Mouse (Mus musculus) forebrain, embryonic 14.5 days (tissue): ENCODE results near the gene Gnpat. TPM values are rescaled to one million over a fixed set of nuclear protein-coding genes. Genes with fewer than 3 reads are reported as not detected.

Experiments used
- ATAC-seq: fragments of 200-750 bp; cut with Nextera tagmentation; 2 replicates; pipeline ENCODE4 v1.8.0; 2017; ENCODE audit warnings: mild to moderate bottlenecking, moderate library complexity
- DNase-seq: peaks from one replicate; pipeline ENCODE4 v3.0.0-alpha.2; 2015; ENCODE audit warnings: low spot score
- H3K27ac ChIP-seq: fragments of 300-500 bp; sonication (generic); 2 replicates; pipeline ENCODE4 v1.5.1; 2014; ENCODE audit warnings: low read depth, mild to moderate bottlenecking, control low read depth, low read length, moderate library complexity
- H3K27me3 ChIP-seq: fragments of 300-500 bp; sonication (generic); replicated peaks from 2 replicates; pipeline ENCODE4 v1.6.1; 2014; ENCODE audit warnings: low read length, control low read depth, mixed read lengths; ENCODE audit not compliant: control insufficient read depth, insufficient read depth
- H3K36me3 ChIP-seq: fragments of 300-500 bp; sonication (generic); 2 replicates; pipeline ENCODE4 v1.6.1; 2014; ENCODE audit warnings: low read length, control low read depth; ENCODE audit not compliant: control insufficient read depth, insufficient read depth
- H3K4me1 ChIP-seq: fragments of 300-500 bp; sonication (generic); 2 replicates; pipeline ENCODE4 v1.6.1; 2014; ENCODE audit warnings: antibody characterized with exemption, low read length, control low read depth; ENCODE audit not compliant: control insufficient read depth, insufficient read depth
- H3K4me2 ChIP-seq: fragments of 300-500 bp; sonication (generic); 2 replicates; pipeline ENCODE4 v1.6.1; 2014; ENCODE audit warnings: mild to moderate bottlenecking, control low read depth, low read length
- H3K4me3 ChIP-seq: fragments of 300-500 bp; sonication (generic); 2 replicates; pipeline ENCODE4 v1.5.1; 2014; ENCODE audit warnings: low read depth, low read length, control low read depth
- H3K9ac ChIP-seq: fragments of 300-500 bp; sonication (generic); 2 replicates; pipeline ENCODE4 v1.6.1; 2014; ENCODE audit warnings: mild to moderate bottlenecking, low read length, control low read depth, moderate library complexity
- H3K9me3 ChIP-seq: fragments of 300-500 bp; sonication (generic); replicated peaks from 2 replicates; pipeline ENCODE4 v1.6.1; 2016; ENCODE audit warnings: low read length, control low read depth, mixed read lengths; ENCODE audit not compliant: control insufficient read depth
- WGBS: fragments of 180-500 bp; shearing (Covaris S2); extraction: QIAGEN DNeasy Blood & Tissue Kit; methylation state at CpG from one replicate; pipeline ENCODE4 v1.1.7; 2014; 5-methylcytosine and 5-hydroxymethylcytosine counted together
- polyA plus RNA-seq: library from polyadenylated mRNA; unstranded; fragments of >200 nt; fragmentation: Nextera tagmentation; extraction: Ambion mirVana; gene quantifications from 2 replicates; pipeline ENCODE4 v1.2.1, GENCODE M21; 2014

The Gnpat gene
- polyA plus RNA-seq, 1 experiment from 2014 or later: 95.5 TPM

- no peak for ATAC-seq
- no peak overlapping the region for H3K27ac ChIP-seq
- H3K36me3 ChIP-seq: 0 out of 2 replicates have a peak, but pooled peaks cover 6% of the 10 kb centered on the region
- no peaks in the 10 kb centered on the region for H3K9me3 ChIP-seq
- no peak overlapping the region for H3K4me2 ChIP-seq
- H3K27me3 ChIP-seq: no peaks in the 10 kb centered on the region
- H3K9ac ChIP-seq: no peak overlapping the region
- DNase-seq: no peak
- H3K4me3 ChIP-seq: no peak overlapping the region
- WGBS: 82% methylated on average over 3 of the region's 3 CpGs
- no peaks in the 10 kb centered on the region for H3K4me1 ChIP-seq
Measured at GRCm38 (mm10) chr8:124932435-124932834, 69.6 kb downstream of the Gnpat start.

- no peak for ATAC-seq
- 88% methylated on average over 5 of the region's 5 CpGs for WGBS
- peaks cover 13% of the 10 kb centered on the region for H3K36me3 ChIP-seq
Measured at GRCm38 (mm10) chr8:124935116-124935515, 72.3 kb downstream of the Gnpat start.

GRCm38 (mm10) chr8:124936699-124937098, 73.9 kb downstream of the Gnpat start:
- ATAC-seq (no peak), DNase-seq (no peak)
- peaks cover 19% of the 10 kb centered on the region for H3K36me3 ChIP-seq
- WGBS: 94% methylated on average over 10 of the region's 10 CpGs
- H3K27me3 ChIP-seq: no peaks in the 10 kb centered on the region
- no peaks in the 10 kb centered on the region for H3K9me3 ChIP-seq
- no peak overlapping the region for H3K4me2 ChIP-seq
- H3K4me3 ChIP-seq: no peak overlapping the region
- no peak overlapping the region for H3K9ac ChIP-seq
- no peaks in the 10 kb centered on the region for H3K4me1 ChIP-seq
- no peak overlapping the region for H3K27ac ChIP-seq

More at GRCm38 (mm10) chr8:124935116-124935515, 72.3 kb downstream of the Gnpat start:
- Histone ChIP-seq H3K27ac (no peak overlapping the region), H3K9me3 (no peaks in the 10 kb centered on the region), H3K4me3 (no peak overlapping the region), H3K27me3 (no peaks in the 10 kb centered on the region), H3K4me1 (no peaks in the 10 kb centered on the region), H3K4me2 (no peak overlapping the region), H3K9ac (no peak overlapping the region)
- DNase-seq: no peak

GRCm38 (mm10) chr8:124937293-124937692, 74.5 kb downstream of the Gnpat start:
- no peak overlapping the region for H3K4me2 ChIP-seq
- ATAC-seq (no peak), DNase-seq (no peak)
- H3K4me3 ChIP-seq: no peak overlapping the region
- 93% methylated on average over 4 of the region's 4 CpGs for WGBS
- H3K9ac ChIP-seq: no peak overlapping the region
- no peak overlapping the region for H3K27ac ChIP-seq
- H3K36me3 ChIP-seq: peaks cover 19% of the 10 kb centered on the region
- no peaks in the 10 kb centered on the region for H3K9me3 ChIP-seq
- H3K27me3 ChIP-seq: no peaks in the 10 kb centered on the region
- no peaks in the 10 kb centered on the region for H3K4me1 ChIP-seq

Other genes with a start within 250 kb of the Gnpat start
- gene 2310022B05Rik, start 199.7 kb upstream of the Gnpat start, polyA plus RNA-seq: 30.6 and 32.4 TPM in 2 replicates
- 48.7 and 58.3 TPM in 2 replicates for gene Ttc13, start 141.1 kb upstream of the Gnpat start, polyA plus RNA-seq
- gene Arv1, start 140.9 kb upstream of the Gnpat start, polyA plus RNA-seq: 26.6 and 27.9 TPM in 2 replicates
- gene Fam89a, start 111.2 kb upstream of the Gnpat start, polyA plus RNA-seq: 0.27 and 0.38 TPM in 2 replicates
- 16.5 and 22.0 TPM in 2 replicates for gene Trim67, start 69.9 kb upstream of the Gnpat start, polyA plus RNA-seq
- gene 2810004N23Rik, start 87 bp downstream of the Gnpat start, polyA plus RNA-seq: 25.0 and 29.1 TPM in 2 replicates
- 5.9 and 7.2 TPM in 2 replicates for gene Exoc8, start 34.7 kb downstream of the Gnpat start, polyA plus RNA-seq
- gene Sprtn, start 34.9 kb downstream of the Gnpat start, polyA plus RNA-seq: 9.8 and 11.1 TPM in 2 replicates
- 24.4 and 25.7 TPM in 2 replicates for gene Egln1, start 86.3 kb downstream of the Gnpat start, polyA plus RNA-seq
- gene Tsnax, start 150.0 kb downstream of the Gnpat start, polyA plus RNA-seq: 171 and 186 TPM in 2 replicates
- gene Disc1, start 191.2 kb downstream of the Gnpat start, polyA plus RNA-seq: 0.30 and 0.62 TPM in 2 replicates